Mouse (Mus musculus) lung, embryonic 14.5 days (tissue): ENCODE data around the gene Naaladl1. TPM values are rescaled to one million over a fixed set of nuclear protein-coding genes. Genes with fewer than 3 reads are reported as not detected.
"Not testable (repeated sequence)": the region's sequence is repeated elsewhere in the genome, so short reads cannot be mapped to it uniquely, and the experiment has no call there.

Experiments used
- ATAC-seq: fragments of 200-750 bp; cut with Nextera tagmentation; 2 replicates; pipeline ENCODE4 v1.8.0; 2017; ENCODE audit warnings: mild to moderate bottlenecking, moderate TSS enrichment, moderate library complexity; ENCODE audit not compliant: insufficient read depth
- DNase-seq: peaks from one replicate; pipeline ENCODE4 v3.0.0-alpha.2; 2015
- H3K27ac ChIP-seq: fragments of 300-500 bp; sonication (generic); 2 replicates; pipeline ENCODE4 v1.5.1; 2014; ENCODE audit warnings: low read depth, mild to moderate bottlenecking, moderate library complexity
- H3K27me3 ChIP-seq: fragments of 300-500 bp; sonication (generic); 2 replicates; pipeline ENCODE4 v1.6.1; 2014; ENCODE audit warnings: low read length, control low read depth; ENCODE audit not compliant: insufficient read depth
- H3K36me3 ChIP-seq: fragments of 300-500 bp; sonication (generic); 2 replicates; pipeline ENCODE4 v1.6.1; 2014; ENCODE audit warnings: control low read depth; ENCODE audit not compliant: insufficient read depth
- H3K4me1 ChIP-seq: fragments of 300-500 bp; sonication (generic); 2 replicates; pipeline ENCODE4 v1.6.1; 2014; ENCODE audit warnings: antibody characterized with exemption, control low read depth; ENCODE audit not compliant: insufficient read depth
- H3K4me2 ChIP-seq: fragments of 300-500 bp; sonication (generic); 2 replicates; pipeline ENCODE4 v1.6.1; 2014; ENCODE audit warnings: mild to moderate bottlenecking
- H3K4me3 ChIP-seq: fragments of 300-500 bp; sonication (generic); 2 replicates; pipeline ENCODE4 v1.5.1; 2014; ENCODE audit warnings: low read depth, low read length
- H3K9ac ChIP-seq: fragments of 300-500 bp; sonication (generic); 2 replicates; pipeline ENCODE4 v1.6.1; 2014
- H3K9me3 ChIP-seq: fragments of 300-500 bp; sonication (generic); 2 replicates; pipeline ENCODE4 v1.6.1; 2016; ENCODE audit warnings: low read depth, low read length, control low read depth
- CTCF ChIP-seq: IDR thresholded peaks from 2 replicates; pipeline ENCODE4 v1.5.1; 2016; ENCODE audit warnings: antibody characterized with exemption, low read depth
- WGBS: fragments of 180-500 bp; shearing (Covaris S2); extraction: QIAGEN DNeasy Blood & Tissue Kit; methylation state at CpG from one replicate; pipeline ENCODE4 v1.1.7; 2014; 5-methylcytosine and 5-hydroxymethylcytosine counted together
- polyA plus RNA-seq: library from polyadenylated mRNA; unstranded; fragments of >200 nt; fragmentation: Nextera tagmentation; extraction: Ambion mirVana; gene quantifications from 2 replicates; pipeline ENCODE4 v1.2.1, GENCODE M21; 2014

Gene Naaladl1
- polyA plus RNA-seq, 1 experiment from 2014 or later = 0.51 TPM

DNA sequence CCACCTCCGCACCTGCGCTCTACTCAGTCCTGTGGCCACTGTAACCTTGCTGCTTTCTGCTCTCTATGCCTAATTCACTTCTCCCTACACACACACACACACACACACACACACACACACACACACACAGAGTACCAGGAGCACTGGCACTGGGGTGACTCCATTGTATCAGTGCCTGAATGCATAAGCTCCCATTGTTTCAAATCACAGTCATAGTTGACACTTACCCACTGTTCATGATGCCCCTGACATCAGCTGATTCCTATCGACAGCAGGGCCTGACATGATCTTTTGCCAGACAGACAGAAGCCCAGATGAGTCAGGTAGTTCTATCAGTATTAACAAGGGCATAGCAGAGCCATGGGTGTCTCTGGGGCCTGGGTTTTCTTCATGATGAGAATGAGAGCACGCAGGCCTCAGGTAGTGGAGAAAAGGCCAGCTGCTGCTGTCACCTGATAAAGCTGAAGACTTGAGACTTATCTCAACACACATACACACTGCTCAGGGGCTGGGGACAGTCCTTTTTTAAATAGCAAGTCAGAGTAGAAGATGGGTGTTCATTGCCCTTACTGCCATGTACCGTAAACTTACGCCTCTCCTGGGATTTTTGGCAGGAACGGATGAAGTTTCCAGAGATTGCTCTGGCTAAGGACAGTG, 26.7 kb downstream of the Naaladl1 start:
- Histone ChIP-seq H3K9ac (no peak overlapping the region), H3K27me3 (no peaks in the 10 kb centered on the region), H3K9me3 (no peaks in the 10 kb centered on the region), H3K4me3 (no peak overlapping the region), H3K4me2 (no peak overlapping the region), H3K36me3 (peaks cover 29% of the 10 kb centered on the region), H3K27ac (no peak overlapping the region), H3K4me1 (peaks cover 3% of the 10 kb centered on the region; the same call in 1 of the 2 replicates)
- WGBS = 84% methylated on average over 7 of the region's 7 CpGs
- no peak for ATAC-seq
- no peak for DNase-seq
- no peak for TF ChIP-seq CTCF

DNA sequence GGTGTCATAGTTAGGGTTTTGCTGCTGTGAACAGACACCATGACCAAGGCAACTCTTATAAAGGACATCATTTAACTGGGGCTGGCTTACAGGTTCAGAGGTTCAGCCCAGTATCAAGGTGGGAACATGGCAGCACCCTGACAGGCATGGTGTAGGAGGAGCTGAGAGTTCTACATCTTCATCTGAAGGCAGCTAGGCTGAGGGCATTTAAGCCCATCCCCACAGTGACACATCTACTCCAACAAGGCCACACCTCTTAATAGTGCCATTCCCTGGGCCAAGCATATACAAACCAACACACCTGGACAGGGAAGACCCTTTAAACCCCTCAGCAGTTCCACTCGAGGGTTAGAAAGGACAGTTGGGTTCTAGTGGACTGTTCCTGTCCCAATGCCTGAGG, 27.6 kb downstream of the Naaladl1 start:
- not testable (repeated sequence) for H3K9ac ChIP-seq, H3K9me3 ChIP-seq, H3K27ac ChIP-seq, DNase-seq, H3K4me2 ChIP-seq, H3K4me3 ChIP-seq, H3K27me3 ChIP-seq, H3K4me1 ChIP-seq, ATAC-seq
- WGBS = 29% methylated on average over 1 of the region's 1 CpGs
- H3K36me3 ChIP-seq = peaks cover 34% of the 10 kb centered on the region

DNA sequence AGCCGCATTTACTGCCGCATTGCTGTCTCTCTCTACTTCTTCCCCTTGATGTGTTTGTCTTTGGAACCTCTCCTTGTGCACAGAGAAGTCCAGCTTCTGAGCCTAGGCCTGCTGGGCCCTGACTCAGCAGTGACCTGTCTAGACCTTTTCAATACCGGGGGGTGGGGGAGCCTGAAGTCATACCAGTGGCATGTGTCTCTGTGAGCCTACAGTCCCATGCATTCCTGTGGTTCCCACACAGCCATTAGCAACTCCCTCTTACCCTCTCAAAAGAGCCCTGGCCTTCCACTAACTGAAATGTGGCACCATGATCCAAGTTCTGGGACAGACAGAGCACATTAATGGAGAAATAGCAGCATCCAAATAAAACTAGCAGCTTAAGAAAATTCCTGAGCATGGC, 30.8 kb downstream of the Naaladl1 start:
- no peak overlapping the region for H3K4me2 ChIP-seq
- no peak overlapping the region for H3K9ac ChIP-seq
- no peak overlapping the region for H3K4me3 ChIP-seq
- DNase-seq (no peak), ATAC-seq (no peak)
- WGBS = 80% methylated on average over 3 of the region's 3 CpGs
- H3K27me3 ChIP-seq = no peaks in the 10 kb centered on the region
- H3K9me3 ChIP-seq = no peaks in the 10 kb centered on the region
- TF ChIP-seq CTCF = no peak
- H3K36me3 ChIP-seq = peaks cover 34% of the 10 kb centered on the region
- H3K4me1 ChIP-seq = peaks cover 4% of the 10 kb centered on the region; the same call in 1 of the 2 replicates
- no peak overlapping the region for H3K27ac ChIP-seq

DNA sequence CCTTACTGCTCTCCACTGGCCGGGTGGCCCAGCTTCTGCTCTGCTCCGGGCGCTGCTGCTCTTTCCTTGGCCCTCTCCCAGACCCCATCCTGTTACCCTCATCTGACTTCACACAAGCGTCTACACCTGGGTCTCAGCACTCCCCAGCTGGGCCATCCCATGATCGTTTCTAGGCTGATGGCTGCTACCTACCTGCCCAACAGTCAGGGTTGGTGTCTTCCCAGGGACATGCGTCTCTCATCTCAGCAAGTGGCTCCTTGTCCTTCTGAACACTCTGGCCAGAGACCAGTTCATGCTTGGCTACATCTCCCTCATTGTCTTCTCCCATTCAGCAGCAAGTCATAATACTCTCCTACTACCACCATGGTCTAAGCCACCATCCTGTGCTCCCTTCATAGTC, 34.1 kb downstream of the Naaladl1 start:
- DNase-seq = no peak
- no peak overlapping the region for H3K27ac ChIP-seq
- no peak for ATAC-seq
- WGBS = 97% methylated on average over 6 of the region's 6 CpGs
- H3K36me3 ChIP-seq = peaks cover 28% of the 10 kb centered on the region
- no peaks in the 10 kb centered on the region for H3K27me3 ChIP-seq
- H3K4me3 ChIP-seq = peak overlapping the region; percentile 74
- H3K9me3 ChIP-seq = no peaks in the 10 kb centered on the region
- peak overlapping the region; percentile 83 for H3K9ac ChIP-seq
- peak overlapping the region; percentile 82 for H3K4me2 ChIP-seq
- no peak for TF ChIP-seq CTCF
- H3K4me1 ChIP-seq = peaks cover 7% of the 10 kb centered on the region; the same call in 1 of the 2 replicates

DNA sequence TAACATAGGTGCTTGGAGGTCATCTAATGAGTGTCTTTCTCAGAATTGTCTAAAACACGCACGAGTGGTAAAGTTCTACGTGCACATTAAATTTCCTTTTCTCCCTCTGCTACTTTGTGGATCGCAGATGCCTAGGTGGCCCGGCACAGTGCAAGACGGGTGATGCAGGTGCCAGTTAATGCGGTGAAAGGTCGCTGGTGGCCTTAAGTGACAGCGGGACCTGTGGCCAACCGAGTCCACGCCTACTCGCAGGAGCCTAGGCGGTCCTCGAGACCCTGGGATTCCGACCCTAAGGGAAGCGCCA, 34.7 kb downstream of the Naaladl1 start:
- H3K27me3 ChIP-seq = no peaks in the 10 kb centered on the region
- peaks cover 7% of the 10 kb centered on the region; the same call in 1 of the 2 replicates for H3K4me1 ChIP-seq
- H3K4me2 ChIP-seq = peak overlapping the region; percentile 82
- H3K36me3 ChIP-seq = peaks cover 22% of the 10 kb centered on the region; the same call in 1 of the 2 replicates
- H3K9ac ChIP-seq = peak overlapping the region; percentile 83
- H3K4me3 ChIP-seq = peak overlapping the region; percentile 74
- TF ChIP-seq CTCF = no peak
- peak overlapping the region; percentile 97 for H3K27ac ChIP-seq
- H3K9me3 ChIP-seq = no peaks in the 10 kb centered on the region
- no peak for ATAC-seq
- WGBS = 5% methylated on average over 16 of the region's 16 CpGs
- no peak for DNase-seq

DNA sequence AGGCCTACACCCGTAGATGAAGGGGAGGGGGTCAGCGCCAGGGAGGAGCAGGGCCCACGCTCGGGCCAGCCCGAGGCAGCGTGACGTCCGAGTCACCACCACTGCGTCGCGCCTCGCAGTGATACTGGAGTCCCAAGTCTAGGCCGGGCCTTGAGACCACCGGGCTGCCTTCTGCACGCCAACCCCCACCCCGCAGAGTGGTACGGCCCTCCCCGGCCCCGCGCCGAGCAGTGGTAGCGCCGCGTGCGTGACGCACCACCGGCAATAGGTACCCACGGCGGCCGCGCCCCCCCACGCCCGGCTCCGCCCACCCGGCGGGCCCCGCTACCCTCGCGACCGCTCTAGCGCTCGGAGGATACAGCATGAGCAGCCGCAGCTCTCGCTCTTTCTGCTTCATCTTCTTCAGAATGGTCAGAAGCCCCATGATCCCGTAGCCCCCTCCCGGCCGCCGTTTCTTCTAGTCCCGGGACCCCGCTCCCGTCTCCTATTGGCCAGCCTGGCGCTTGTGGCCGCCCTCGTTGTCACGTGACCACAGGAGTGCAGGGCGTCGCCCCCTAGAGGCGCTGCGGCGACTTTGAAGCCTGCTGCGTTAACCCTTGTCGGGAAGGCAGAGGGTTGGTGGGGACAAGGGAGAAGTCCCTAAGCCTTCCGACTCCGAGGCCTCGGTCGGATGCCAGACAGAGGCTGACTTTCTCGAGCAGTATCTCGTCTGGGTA, 35.3 kb downstream of the Naaladl1 start, which contains the start of gene Batf2:
Gene Batf2 (plus strand): TSS at position 306 of the 716 bp plus-strand sequence.
- Histone ChIP-seq H3K27ac (peak within 1 kb of the TSS; percentile 97), H3K4me2 (peak within 1 kb of the TSS; percentile 82), H3K9ac (peak within 1 kb of the TSS; percentile 83), H3K9me3 (no peaks in the 10 kb centered on the region), H3K27me3 (no peaks in the 10 kb centered on the region), H3K4me3 (peak within 1 kb of the TSS; percentile 74), H3K36me3 (peaks cover 17% of the 10 kb centered on the region; the same call in 1 of the 2 replicates), H3K4me1 (peaks cover 7% of the 10 kb centered on the region; the same call in 1 of the 2 replicates)
- ATAC-seq (peak; percentile 93), DNase-seq (peak; percentile 99)
- WGBS = under 1% methylated on average over 67 of the region's 68 CpGs
- peak; percentile 92 for TF ChIP-seq CTCF

DNA sequence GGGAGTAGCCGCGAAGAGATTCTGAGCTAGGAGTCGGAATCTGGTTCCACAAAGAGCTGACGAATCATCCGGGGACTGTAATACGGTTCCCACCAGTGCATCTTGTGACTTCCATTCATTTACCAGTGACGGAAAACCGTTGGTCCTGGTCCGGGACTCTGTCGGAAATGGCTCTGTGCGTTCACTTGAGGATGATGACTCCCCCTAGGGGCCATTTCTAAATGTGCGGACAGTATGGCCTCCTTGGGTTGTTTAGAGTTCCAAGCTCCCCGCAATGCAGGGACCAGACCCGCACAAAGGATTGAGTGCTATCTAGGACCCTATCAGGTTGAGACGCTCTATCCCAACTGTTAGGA, 35.8 kb downstream of the Naaladl1 start, which contains the start of gene Arl2:
Gene Arl2 (minus strand): TSS at position 155 of the 356 bp plus-strand sequence.
- Histone ChIP-seq H3K27me3 (no peaks in the 10 kb centered on the region), H3K9ac (peak within 1 kb of the TSS; percentile 83), H3K4me1 (peaks cover 7% of the 10 kb centered on the region; the same call in 1 of the 2 replicates), H3K4me3 (peak within 1 kb of the TSS; percentile 74), H3K36me3 (peaks cover 12% of the 10 kb centered on the region; the same call in 1 of the 2 replicates), H3K9me3 (no peaks in the 10 kb centered on the region), H3K4me2 (peak within 1 kb of the TSS; percentile 82), H3K27ac (peak within 1 kb of the TSS; percentile 97)
- peak; percentile 57 for TF ChIP-seq CTCF
- DNase-seq = peak; percentile 96
- under 1% methylated on average over 15 of the region's 15 CpGs for WGBS
- peak; percentile 78 for ATAC-seq
